Mouse (Mus musculus) heart, postnatal 14 days (tissue): Measurements from ENCODE around the gene Fam186a. TPM values are rescaled to one million over a fixed set of nuclear protein-coding genes. Genes with fewer than 3 reads are reported as not detected.
"Not testable (repeated sequence)": the region's sequence is repeated elsewhere in the genome, so short reads cannot be mapped to it uniquely, and the experiment has no call there.

Experiments
- DNase-seq, 2 experiments: peaks; one replicate each; pipeline ENCODE4 v3.0.0; 2021 to 2022
- intact Hi-C: fragments of 180-260 bp; cut with DNase I; formaldehyde crosslinking; loops from one replicate; pipeline ENCODE4 v1.15.1; 2025
- total RNA-seq, 2 experiments: library from RNA; stranded (reverse); gene quantifications; 2 replicates each; pipeline ENCODE4 v1.2.3; 2021

Gene Fam186a
- total RNA-seq, 2 experiments from 2014 or later = 0.07 to 0.15 TPM

DNA sequence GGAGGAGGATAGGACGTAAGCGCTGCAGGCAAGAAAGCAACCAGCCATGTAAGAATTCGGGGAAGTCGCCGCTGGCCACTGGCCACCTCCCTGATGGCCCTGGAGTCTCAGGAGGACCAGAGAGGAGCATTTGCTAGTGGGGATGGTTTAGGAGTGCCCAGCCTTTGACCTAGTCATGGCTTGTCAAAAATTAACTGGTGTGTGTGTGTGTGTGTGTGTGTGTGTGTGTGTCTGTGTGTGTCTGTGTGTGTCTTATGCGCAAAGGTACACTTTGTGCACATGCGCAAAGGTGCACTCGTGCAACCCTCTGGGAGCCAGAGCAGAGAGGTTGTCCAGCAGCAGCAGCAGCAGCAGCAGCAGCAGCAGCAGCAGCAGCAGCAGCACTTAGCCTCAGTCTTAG, 29.0 kb downstream of the Fam186a start:
- intact Hi-C loops = no loop called here
- no peak for DNase-seq

- intact Hi-C loops = no loop called here
- no peak for DNase-seq
These were observed 30.2 kb downstream of the Fam186a start for GRCm38 (mm10) chr15:99936659-99937058.

DNA sequence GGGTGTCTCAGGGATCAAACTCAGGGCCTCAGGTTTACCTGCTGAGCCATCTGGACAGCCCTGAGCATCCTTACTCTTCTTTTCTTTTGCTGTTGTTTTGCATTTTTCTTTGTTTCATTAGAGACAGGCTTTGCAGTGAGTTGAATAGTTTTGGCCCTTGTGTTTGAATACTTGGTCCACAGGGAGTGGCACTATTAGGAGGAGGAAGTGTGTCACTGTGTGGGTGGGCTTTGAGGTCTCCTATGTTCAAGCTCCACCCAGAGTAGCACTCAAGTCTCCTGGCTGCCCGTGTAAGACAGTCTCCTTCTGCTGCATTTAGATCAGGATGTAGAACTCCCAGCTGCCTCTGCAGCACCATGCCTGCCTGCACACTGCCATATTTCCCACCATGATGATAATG, 32.4 kb downstream of the Fam186a start:
- intact Hi-C loops = no loop called here
- DNase-seq = no peak

- intact Hi-C loops = no loop called here
These were observed 35.6 kb downstream of the Fam186a start for GRCm38 (mm10) chr15:99931231-99931630.

GRCm38 (mm10) chr15:99919601-99920158, 47.2 kb downstream of the Fam186a start:
- intact Hi-C loops = no loop called here
- DNase-seq = no peak

More at GRCm38 (mm10) chr15:99931231-99931630, 35.6 kb downstream of the Fam186a start:
- DNase-seq = no peak

DNA sequence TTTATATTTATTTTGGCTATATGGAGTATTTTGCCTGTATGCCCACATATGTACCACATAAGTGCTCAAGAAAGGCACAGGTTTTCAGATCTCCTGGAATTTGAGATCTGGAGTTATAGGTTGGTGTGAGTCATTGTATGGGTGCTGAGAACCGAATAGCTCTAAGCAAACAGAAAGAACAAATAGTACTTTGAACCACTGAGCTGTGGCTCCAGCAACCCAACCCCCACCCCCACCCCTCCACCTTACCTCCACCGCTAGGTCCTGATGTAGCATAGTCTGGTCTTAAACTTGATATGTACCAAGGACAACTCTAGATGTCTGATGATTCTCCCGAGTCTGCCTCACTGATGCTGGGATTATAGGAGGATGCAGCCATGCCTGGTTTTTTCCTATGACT, 49.6 kb downstream of the Fam186a start:
- intact Hi-C loops = no loop called here
- DNase-seq = no peak

- intact Hi-C loops = no loop called here
- DNase-seq = no peak
These were observed 52.2 kb downstream of the Fam186a start for GRCm38 (mm10) chr15:99914613-99915012.

GRCm38 (mm10) chr15:99911785-99912184, 55.1 kb downstream of the Fam186a start:
- intact Hi-C loops = no loop called here

GRCm38 (mm10) chr15:99909339-99909996, 57.4 kb downstream of the Fam186a start:
- intact Hi-C loops = loop anchor here (5.0 to 10.0 kb wide), 2 partner anchors 312 to 415 kb away; no protein-coding TSS in a partner anchor
- DNase-seq = peak; percentile 12 to 31

More at GRCm38 (mm10) chr15:99911785-99912184, 55.1 kb downstream of the Fam186a start:
- DNase-seq = no peak

DNA sequence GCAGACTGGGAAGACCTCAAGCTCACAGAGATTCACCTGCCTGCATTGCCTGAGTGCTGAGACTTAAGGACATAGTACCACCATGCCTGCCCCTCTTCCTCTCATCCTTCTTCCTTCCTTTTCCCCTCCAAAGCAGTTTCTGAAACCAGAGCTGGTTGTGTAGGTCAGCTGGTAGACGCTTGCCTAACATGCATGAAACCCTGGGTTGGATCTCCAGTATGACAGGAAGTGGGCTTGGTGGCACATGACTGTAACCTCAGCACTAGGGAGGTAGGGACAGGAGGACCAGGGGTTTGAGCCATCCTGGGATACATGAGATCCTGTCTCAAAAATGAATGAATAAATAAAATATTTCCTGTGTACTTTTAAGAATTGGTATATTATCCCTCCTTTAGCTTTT, 59.3 kb downstream of the Fam186a start:
- no peak for DNase-seq
- intact Hi-C loops = loop anchor here (5.0 to 10.0 kb wide), 2 partner anchors 310 to 413 kb away; no protein-coding TSS in a partner anchor

- intact Hi-C loops = loop anchor here (5.0 to 10.0 kb wide), 2 partner anchors 310 to 412 kb away; no protein-coding TSS in a partner anchor
These were observed 59.8 kb downstream of the Fam186a start for GRCm38 (mm10) chr15:99907041-99907440.

DNA sequence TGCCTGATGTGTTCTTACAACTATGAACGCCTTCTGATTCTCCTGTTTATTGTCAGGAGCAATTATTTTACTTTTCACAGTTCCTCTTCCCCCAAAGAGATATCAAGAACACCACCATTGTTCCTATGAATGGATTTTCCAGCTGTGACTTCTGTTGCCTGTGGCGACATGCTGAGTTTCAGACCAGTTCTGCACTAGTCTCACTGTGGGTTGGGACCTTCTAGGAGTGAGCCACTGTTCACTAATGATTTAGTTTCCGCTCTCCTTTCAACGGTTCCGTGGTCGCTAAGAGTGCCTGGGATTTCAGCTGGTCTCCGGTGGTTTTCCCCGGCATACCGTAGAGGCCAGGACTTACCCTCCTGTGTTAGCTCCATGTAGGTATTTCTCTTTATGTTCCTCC, 62.0 kb downstream of the Fam186a start:
- DNase-seq = peak in 1 of 2 experiments; percentile 9
- intact Hi-C loops = loop anchor here (1.0 to 10.0 kb wide), 7 partner anchors 38 to 410 kb away; partner anchors contain the start of gene Gpd1

More at GRCm38 (mm10) chr15:99907041-99907440, 59.8 kb downstream of the Fam186a start:
- no peak for DNase-seq

DNA sequence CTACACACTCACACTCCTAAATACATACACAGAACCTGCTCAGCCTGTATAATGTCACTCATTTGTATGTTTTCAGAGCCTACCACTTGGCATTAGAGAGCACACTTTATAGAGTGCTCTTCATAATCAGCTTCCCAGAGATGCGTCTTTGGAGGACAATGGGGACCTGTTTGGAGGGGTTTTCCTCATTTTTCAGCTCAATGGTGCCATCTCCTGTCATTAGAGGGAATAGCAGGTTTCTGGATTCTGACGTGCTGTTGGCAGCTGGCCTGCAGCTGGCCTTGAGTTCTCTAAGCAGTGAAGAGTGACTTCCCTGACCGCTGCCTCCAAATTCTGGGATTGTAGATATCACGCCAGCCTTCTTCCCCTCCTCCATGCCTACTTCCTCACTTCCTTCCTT, 62.5 kb downstream of the Fam186a start:
- peak; percentile 79 to 83 for DNase-seq
- intact Hi-C loops = loop anchor here (1.0 to 10.0 kb wide), 6 partner anchors 37 to 410 kb away; partner anchors contain the start of gene Gpd1

DNA sequence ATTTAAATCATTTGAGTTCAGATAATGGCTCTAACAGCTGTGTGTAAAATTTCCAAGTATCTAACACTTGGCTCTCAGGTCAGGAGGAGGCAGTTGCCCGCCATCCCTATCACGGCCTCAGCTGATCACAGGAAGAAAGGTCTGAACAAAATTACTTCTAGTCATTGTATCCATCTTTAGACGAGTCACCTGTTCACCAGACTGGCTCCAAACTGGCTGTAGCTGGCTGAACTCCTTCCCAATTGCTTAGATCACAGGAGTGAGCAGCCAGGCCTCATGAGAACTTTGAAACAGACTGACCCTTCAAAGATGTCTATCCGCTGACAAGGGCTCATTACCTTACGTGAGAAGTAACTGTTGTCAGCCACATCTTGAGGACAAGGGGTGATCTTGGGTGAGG, 63.6 kb downstream of the Fam186a start:
- intact Hi-C loops = loop anchor here (5.0 to 10.0 kb wide), 5 partner anchors 36 to 408 kb away; partner anchors contain the start of gene Gpd1
- no peak for DNase-seq

DNA sequence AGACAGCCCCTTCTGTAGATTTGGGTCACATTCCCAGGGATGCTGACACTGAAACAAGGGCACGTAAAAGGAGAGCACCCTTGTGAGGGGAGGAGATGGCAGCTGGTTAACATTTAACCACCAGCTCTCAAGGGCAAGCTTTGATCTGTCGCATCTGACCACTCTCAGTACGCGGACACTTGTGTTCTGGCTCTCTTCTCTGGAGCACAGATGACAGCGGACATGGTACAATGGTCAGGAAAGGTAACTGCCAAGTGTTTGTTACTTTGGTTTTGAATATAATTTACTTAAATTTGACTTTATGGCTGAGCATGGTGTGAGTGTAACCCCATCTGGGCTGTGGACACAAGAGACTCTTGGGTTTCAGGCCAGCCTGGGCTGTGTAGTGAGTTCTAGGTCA, 64.1 kb downstream of the Fam186a start:
- no peak for DNase-seq
- intact Hi-C loops = loop anchor here (5.0 to 10.0 kb wide), 5 partner anchors 35 to 408 kb away; partner anchors contain the start of gene Gpd1

- intact Hi-C loops = no loop called here
- DNase-seq = no peak
These were observed 70.2 kb downstream of the Fam186a start for GRCm38 (mm10) chr15:99896621-99897020.

DNA sequence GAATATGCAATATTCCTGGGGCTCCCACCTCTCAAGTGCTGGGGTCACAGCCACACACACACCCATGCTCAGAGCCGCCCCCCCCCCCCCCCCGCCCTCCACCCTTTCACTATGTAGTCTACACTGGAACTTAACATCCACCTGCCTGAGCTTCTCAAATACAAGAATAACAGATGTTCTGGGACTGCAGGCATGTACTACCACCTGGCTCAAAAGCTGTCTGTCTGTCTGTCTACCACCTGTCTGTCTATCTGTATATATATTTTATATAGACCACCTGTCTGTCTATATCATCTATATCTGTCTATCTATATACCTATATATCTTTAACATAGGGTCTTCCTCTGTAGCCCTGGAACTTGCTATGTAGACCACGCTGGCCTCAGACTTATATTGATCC, 75.5 kb downstream of the Fam186a start:
- intact Hi-C loops = no loop called here
- DNase-seq = no peak

DNA sequence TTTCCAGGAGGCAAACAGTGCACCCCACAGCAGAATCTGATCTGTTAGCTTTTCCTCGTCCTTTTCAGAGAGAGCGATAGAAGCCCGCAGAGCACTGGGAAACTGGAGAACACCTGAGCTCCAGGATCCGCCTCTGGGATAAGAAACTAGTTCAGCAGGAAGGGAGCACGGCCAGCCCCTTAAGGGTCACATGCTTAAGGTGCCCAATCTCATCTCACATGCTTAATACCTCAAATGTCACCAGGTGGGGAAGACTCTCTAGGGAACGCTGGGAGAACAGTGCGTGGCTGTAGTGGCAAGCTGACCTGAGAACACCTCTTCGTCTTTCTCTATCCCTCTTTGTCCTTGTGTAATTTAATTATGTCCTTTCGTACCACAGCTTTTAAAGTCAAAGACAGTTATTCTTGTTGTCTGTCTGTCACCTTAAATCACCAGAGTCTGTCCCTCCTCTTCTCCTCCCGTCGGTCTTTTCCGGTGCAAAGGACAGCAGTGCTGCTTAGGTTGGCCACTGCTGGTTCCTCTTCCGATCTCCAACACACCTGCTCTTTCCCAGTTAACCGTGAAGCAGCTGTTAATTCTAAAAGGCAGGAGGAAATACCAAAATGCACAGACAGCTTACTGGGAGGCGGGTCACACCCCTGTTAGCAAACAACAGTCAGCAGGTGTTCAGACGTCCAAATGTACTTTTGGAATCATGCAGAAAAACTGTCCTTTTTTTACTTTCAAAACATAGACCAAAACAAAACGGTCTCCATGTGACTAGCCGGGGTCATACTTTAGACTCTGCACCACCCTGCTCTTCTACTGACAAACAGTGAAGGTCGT, 76.2 kb downstream of the Fam186a start:
- intact Hi-C loops = no loop called here
- DNase-seq = no peak

- intact Hi-C loops = no loop called here
- DNase-seq = peak in 1 of 2 experiments; percentile 21
These were observed 77.5 kb downstream of the Fam186a start for GRCm38 (mm10) chr15:99889275-99889874.

- DNase-seq, intact Hi-C loops: not testable (repeated sequence)
These were observed 79.7 kb downstream of the Fam186a start for GRCm38 (mm10) chr15:99887130-99887529.
